Mouse (Mus musculus): ENCODE data around the gene Slc46a1.

DNA sequence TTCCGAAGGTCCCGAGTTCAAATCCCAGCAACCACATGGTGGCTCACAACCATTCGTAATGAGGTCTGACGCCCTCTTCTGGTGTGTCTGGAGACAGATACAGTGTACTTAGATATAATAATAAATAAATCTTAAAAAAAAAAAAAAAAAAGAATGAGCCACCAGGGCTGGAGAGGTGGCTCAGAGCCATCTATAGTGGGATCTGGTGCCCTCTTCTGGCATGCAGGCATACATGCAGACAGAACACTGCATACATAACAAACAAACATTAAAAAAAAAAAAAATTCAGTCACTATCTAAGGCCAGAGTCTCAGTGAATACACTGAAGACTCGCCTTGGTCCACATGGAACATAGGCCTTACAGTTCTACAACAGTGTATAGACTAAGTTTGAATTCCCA, 43.7 kb downstream of the Slc46a1 start:
- TF ChIP-seq CTCF (IDR thresholded peaks at IDR 0.05; ENCODE audit: control insufficient read depth, insufficient read depth, insufficient replicate concordance, low read depth, low read length) (no peak), POLR2A (IDR thresholded peaks at IDR 0.05; ENCODE audit: control insufficient read depth, low read depth, low read length) (no peak)
